Mouse (Mus musculus) MEL (cell line): ENCODE measurements around the gene Adarb1. TPM values are rescaled to one million over a fixed set of nuclear protein-coding genes. Genes with fewer than 3 reads are reported as not detected.

Experiments used
- DNase-seq: peaks from one replicate; pipeline ENCODE4 v3.0.0; 2011; ENCODE audit warnings: low read depth, low spot score
- H3K27ac ChIP-seq: 2 replicates; pipeline ENCODE4 v1.5.1; 2012; ENCODE audit warnings: low read depth, mild to moderate bottlenecking, control low read depth, low read length, moderate library complexity; ENCODE audit not compliant: control insufficient read depth
- H3K27me3 ChIP-seq, 2 experiments: fragments of 150-350 bp in 1 of 2; sonication (generic) in 1 of 2; 2 replicates each; pipeline ENCODE4 v1.6.1; 2012; ENCODE audit warnings: low read length in 2 of 2, mild to moderate bottlenecking in 2 of 2, improper control_type of control experiment in 1 of 2, moderate library complexity in 1 of 2; ENCODE audit not compliant: insufficient read depth in 2 of 2, control insufficient read depth in 1 of 2
- H3K36me3 ChIP-seq, 2 experiments: 2 replicates each; pipeline ENCODE4 v1.6.1; 2012 to 2014; ENCODE audit warnings: low read length in 2 of 2, improper control_type of control experiment in 1 of 2, inconsistent platforms in 1 of 2, mild to moderate bottlenecking in 1 of 2; ENCODE audit not compliant: insufficient read depth in 2 of 2, control insufficient read depth in 1 of 2
- H3K4me1 ChIP-seq, 2 experiments: fragments of 150-350 bp in 1 of 2; sonication (generic) in 1 of 2; 2 replicates each; pipeline ENCODE4 v1.6.1; 2012; ENCODE audit warnings: low read length in 2 of 2, improper control_type of control experiment in 1 of 2, mild to moderate bottlenecking in 1 of 2; ENCODE audit not compliant: insufficient read depth in 2 of 2, control insufficient read depth in 1 of 2
- H3K4me3 ChIP-seq, 2 experiments: fragments of 150-350 bp in 1 of 2; sonication (generic) in 1 of 2; 2 replicates each; pipeline ENCODE4 v1.5.1; 2012; ENCODE audit warnings: low read depth in 2 of 2, low read length in 2 of 2, mild to moderate bottlenecking in 2 of 2, moderate library complexity in 2 of 2, control low read depth in 1 of 2, improper control_type of control experiment in 1 of 2; ENCODE audit not compliant: control insufficient read depth in 1 of 2, insufficient read depth in 1 of 2
- H3K79me2 ChIP-seq: 2 replicates; pipeline ENCODE4 v1.6.1; 2012; ENCODE audit warnings: mild to moderate bottlenecking, low read length, moderate library complexity; ENCODE audit not compliant: control insufficient read depth, poor library complexity, insufficient read depth
- H3K9ac ChIP-seq: 2 replicates; pipeline ENCODE4 v1.6.1; 2012; ENCODE audit warnings: low read depth, mild to moderate bottlenecking, control low read depth, low read length, moderate library complexity; ENCODE audit not compliant: control insufficient read depth, poor library complexity, severe bottlenecking
- H3K9me3 ChIP-seq: fragments of 150-350 bp; sonication (generic); replicated peaks from 2 replicates; pipeline ENCODE4 v1.6.1; 2012; ENCODE audit warnings: mild to moderate bottlenecking, low read length, improper control_type of control experiment, moderate library complexity; ENCODE audit not compliant: insufficient read depth
- CHD1 ChIP-seq: IDR thresholded peaks from 2 replicates; pipeline ENCODE4 v1.6.1; 2012; ENCODE audit warnings: low read depth, mild to moderate bottlenecking, inconsistent platforms, low read length, improper control_type of control experiment
- CHD2 ChIP-seq: IDR thresholded peaks from 2 replicates; pipeline ENCODE4 v1.6.1; 2011; ENCODE audit warnings: low read length, improper control_type of control experiment
- ETS1 ChIP-seq: IDR thresholded peaks from 2 replicates; pipeline ENCODE4 v1.6.1; 2012; ENCODE audit warnings: low read depth, mild to moderate bottlenecking, inconsistent platforms, low read length, improper control_type of control experiment, moderate library complexity
- GABPA ChIP-seq: IDR thresholded peaks from 2 replicates; pipeline ENCODE4 v1.6.1; 2012; ENCODE audit warnings: low read depth, mild to moderate bottlenecking, inconsistent platforms, low read length, improper control_type of control experiment, moderate library complexity
- JUND ChIP-seq: IDR thresholded peaks from 2 replicates; pipeline ENCODE4 v1.6.1; 2011; ENCODE audit warnings: low read depth, mild to moderate bottlenecking, improper control_type of control experiment, low read length
- KAT2A ChIP-seq: conservative IDR thresholded peaks from 2 replicates; pipeline ENCODE4 v1.6.1; 2012; ENCODE audit warnings: low read depth, low read length, improper control_type of control experiment, inconsistent platforms
- MAFK ChIP-seq: IDR thresholded peaks from 2 replicates; pipeline ENCODE4 v1.6.1; 2011; ENCODE audit warnings: low read depth, mild to moderate bottlenecking, low read length, improper control_type of control experiment, borderline replicate concordance
- MXI1 ChIP-seq: IDR thresholded peaks from 2 replicates; pipeline ENCODE4 v1.6.1; 2011; ENCODE audit warnings: mild to moderate bottlenecking, low read depth, low read length, improper control_type of control experiment
- MYC ChIP-seq: IDR thresholded peaks from 2 replicates; pipeline ENCODE4 v1.6.1; 2011; ENCODE audit warnings: low read depth, mild to moderate bottlenecking, low read length, improper control_type of control experiment, moderate library complexity
- NELFE ChIP-seq: IDR thresholded peaks from 2 replicates; pipeline ENCODE4 v1.6.1; 2011; ENCODE audit warnings: low read depth, low read length, improper control_type of control experiment
- NRF1 ChIP-seq: IDR thresholded peaks from 2 replicates; pipeline ENCODE4 v1.6.1; 2014; ENCODE audit warnings: low read depth, mild to moderate bottlenecking, inconsistent platforms, low read length, improper control_type of control experiment, moderate library complexity; ENCODE audit not compliant: poor library complexity, insufficient read depth, severe bottlenecking
- POLR2AphosphoS2 ChIP-seq: IDR thresholded peaks from 2 replicates; pipeline ENCODE4 v1.6.1; 2011; ENCODE audit warnings: low read length, improper control_type of control experiment
- SMC3 ChIP-seq: IDR thresholded peaks from 2 replicates; pipeline ENCODE4 v1.6.1; 2011; ENCODE audit warnings: low read depth, low read length, improper control_type of control experiment
- TBP ChIP-seq: IDR thresholded peaks from 2 replicates; pipeline ENCODE4 v1.8.0; 2011; ENCODE audit warnings: low read depth, low read length, improper control_type of control experiment
- TCF12 ChIP-seq: IDR thresholded peaks from 2 replicates; pipeline ENCODE4 v1.6.1; 2014; ENCODE audit warnings: low read depth, mild to moderate bottlenecking, inconsistent platforms, low read length, improper control_type of control experiment, moderate library complexity
- UBTF ChIP-seq: IDR thresholded peaks from 2 replicates; pipeline ENCODE4 v1.6.1; 2012; ENCODE audit warnings: low read depth, mild to moderate bottlenecking, inconsistent platforms, low read length, improper control_type of control experiment, moderate library complexity, borderline replicate concordance; ENCODE audit not compliant: insufficient read depth
- USF2 ChIP-seq, 2 experiments: IDR thresholded peaks; 2 replicates each; pipeline ENCODE4 v1.6.1; 2011 to 2012; ENCODE audit warnings: improper control_type of control experiment in 2 of 2, low read length in 2 of 2, borderline replicate concordance in 1 of 2, inconsistent platforms in 1 of 2, low read depth in 1 of 2, mild to moderate bottlenecking in 1 of 2; ENCODE audit not compliant: insufficient read depth in 1 of 2
- ZKSCAN1 ChIP-seq: IDR thresholded peaks from 2 replicates; pipeline ENCODE4 v1.6.1; 2012; ENCODE audit warnings: low read depth, mild to moderate bottlenecking, inconsistent platforms, low read length, improper control_type of control experiment, moderate library complexity
- ZMIZ1 ChIP-seq: IDR thresholded peaks from 2 replicates; pipeline ENCODE4 v1.6.1; 2012; ENCODE audit warnings: low read depth, mild to moderate bottlenecking, inconsistent platforms, low read length, improper control_type of control experiment, moderate library complexity
- ZNF384 ChIP-seq: IDR thresholded peaks from 2 replicates; pipeline ENCODE4 v1.6.1; 2012; ENCODE audit warnings: low read depth, mild to moderate bottlenecking, inconsistent platforms, low read length, improper control_type of control experiment
- polyA plus RNA-seq, 2 experiments: library from polyadenylated mRNA; stranded (reverse) in 1 of 2; unstranded in 1 of 2; fragments of >175 nt in 1 of 2; fragments of >200 nt in 1 of 2; gene quantifications; 2 replicates each; pipeline versions ENCODE4 v1.2.1 to v1.2.4; 2012; ENCODE audit warnings: low replicate concordance in 2 of 2, low read depth in 1 of 2; ENCODE audit not compliant: insufficient read length in 2 of 2, insufficient read depth in 1 of 2, missing spikeins in 1 of 2
- total RNA-seq: library from RNA; depleted of rRNA; stranded (reverse); fragments of 300-350 nt; gene quantifications from 2 replicates; pipeline ENCODE4 v1.2.3, GENCODE M21; 2012

The Adarb1 gene
- total and polyA plus RNA-seq, 3 experiments, result 2.4 to 3.8 TPM; not detected in 1

DNA sequence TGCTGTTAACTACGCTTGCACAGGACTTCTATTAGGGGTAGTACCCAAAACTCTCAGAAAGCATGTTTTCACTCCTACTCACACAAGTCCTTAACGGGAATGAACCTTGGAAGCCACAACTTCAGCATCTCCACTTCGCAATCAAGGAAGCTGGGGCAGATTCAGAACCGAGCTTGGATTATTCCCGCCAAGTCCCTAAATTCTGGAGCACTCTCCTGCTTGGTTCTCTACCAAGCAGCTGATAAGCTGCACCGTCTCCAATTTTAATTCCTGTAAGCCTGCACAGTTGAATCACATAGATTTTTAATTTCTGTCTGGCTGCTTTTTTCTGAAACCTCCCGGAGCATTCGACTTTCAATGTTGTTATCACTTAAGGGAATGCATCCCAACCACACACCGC lies 9.8 kb downstream of the Adarb1 start:
- no peak overlapping the region for H3K4me3 ChIP-seq
- H3K9ac ChIP-seq, result no peak overlapping the region
- no peaks in the 10 kb centered on the region for H3K9me3 ChIP-seq
- H3K79me2 ChIP-seq, result no peaks in the 10 kb centered on the region
- H3K27ac ChIP-seq, result no peak overlapping the region
- TF ChIP-seq CHD1 (no peak), POLR2AphosphoS2 (no peak), ETS1 (no peak), JUND (no peak), KAT2A (no peak), MAFK (no peak), TCF12 (no peak), MYC (no peak), ZKSCAN1 (no peak), MXI1 (no peak), ZMIZ1 (no peak), NELFE (no peak), CHD2 (no peak), NRF1 (no peak), TBP (no peak), GABPA (no peak)
- H3K4me1 ChIP-seq, result no peaks in the 10 kb centered on the region
- DNase-seq, result no peak
- no peaks in the 10 kb centered on the region; a peak in 1 of 4 replicates for H3K27me3 ChIP-seq
- H3K36me3 ChIP-seq, result no peaks in the 10 kb centered on the region

DNA sequence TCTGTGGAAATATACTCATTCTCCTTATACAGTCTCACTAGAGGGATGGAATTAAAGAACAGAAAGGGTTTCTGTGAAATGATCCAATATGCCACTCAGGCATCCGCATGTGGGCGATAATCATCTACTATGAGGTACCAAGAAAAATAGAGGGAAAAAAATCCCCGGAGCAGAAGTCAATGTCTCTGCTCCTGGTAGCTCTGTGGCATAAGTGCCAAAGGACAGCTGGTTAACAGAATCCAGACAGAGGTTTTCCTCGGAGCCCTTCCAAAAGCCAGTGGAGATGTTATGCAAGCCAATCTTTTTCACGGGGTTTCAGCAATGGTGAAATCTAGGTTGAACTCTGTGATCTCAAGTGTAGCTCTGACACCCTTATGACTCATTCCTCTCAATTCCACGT lies 11.6 kb downstream of the Adarb1 start:
- no peaks in the 10 kb centered on the region for H3K79me2 ChIP-seq
- TF ChIP-seq USF2 (IDR thresholded peaks at IDR 0.05; ENCODE audit: borderline replicate concordance in 1 of 2, insufficient read depth in 1 of 2, low read depth in 1 of 2, low read length in 2 of 2) (no peak), ZNF384 (no peak), UBTF (no peak), SMC3 (no peak), MXI1 (no peak), MAFK (no peak)
- no peaks in the 10 kb centered on the region for H3K36me3 ChIP-seq
- no peaks in the 10 kb centered on the region for H3K4me1 ChIP-seq
- no peak overlapping the region for H3K4me3 ChIP-seq
- no peaks in the 10 kb centered on the region for H3K27me3 ChIP-seq
- H3K27ac ChIP-seq, result no peak overlapping the region
- H3K9ac ChIP-seq, result no peak overlapping the region
- no peak for DNase-seq
- no peaks in the 10 kb centered on the region for H3K9me3 ChIP-seq
